Mouse (Mus musculus): ENCODE measurements around the gene Mtap.

DNA sequence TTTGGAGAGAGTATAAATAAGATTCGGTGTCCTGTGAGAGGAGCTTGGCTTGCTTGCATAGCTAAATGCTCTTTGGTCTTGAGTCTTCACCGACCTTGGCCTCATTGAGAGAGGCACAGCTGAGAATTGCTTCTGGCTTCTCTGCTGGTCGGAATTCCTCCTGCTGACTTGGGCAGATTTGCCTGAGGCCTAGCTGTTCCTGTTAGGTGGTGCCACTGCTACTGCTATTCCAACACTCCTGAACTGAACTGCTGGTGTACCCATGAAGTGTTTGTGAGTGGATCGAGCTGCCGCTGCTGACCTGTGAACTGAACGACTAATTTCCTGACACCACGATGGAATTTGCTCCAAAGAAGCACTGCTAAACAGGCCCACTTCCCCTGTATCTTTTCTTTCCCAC lies 73.4 kb downstream of the Mtap start:
- TF ChIP-seq POLR2A (IDR thresholded peaks at IDR 0.05; ENCODE audit: control insufficient read depth in 1 of 2, insufficient read depth in 1 of 2, low read depth in 1 of 2, low read length in 2 of 2, poor library complexity in 1 of 2) (no peak), TBP (IDR thresholded peaks at IDR 0.05; ENCODE audit: low read depth, low read length) (no peak), CTCF (IDR thresholded peaks at IDR 0.05 in 2 of 3, conservative IDR thresholded peaks at IDR 0.05 in 1 of 3; ENCODE audit: control insufficient read depth in 1 of 3, insufficient read depth in 1 of 3, low read depth in 2 of 3, low read length in 3 of 3, poor library complexity in 1 of 3, severe bottlenecking in 1 of 3) (no peak), KAT2A (conservative IDR thresholded peaks at IDR 0.05; ENCODE audit: low read depth, low read length) (no peak), HCFC1 (IDR thresholded peaks at IDR 0.05; ENCODE audit: low read depth, low read length) (no peak), ZC3H11A (IDR thresholded peaks at IDR 0.05; ENCODE audit: low read depth, low read length) (no peak), TCF12 (IDR thresholded peaks at IDR 0.05; ENCODE audit: low read depth, low read length) (no peak), SIN3A (IDR thresholded peaks at IDR 0.05; ENCODE audit: low read length) (no peak)

All from MEL (cell line).